Mouse (Mus musculus): ENCODE measurements around the gene Snx13. TPM values are rescaled to one million over a fixed set of nuclear protein-coding genes. Genes with fewer than 3 reads are reported as not detected.

Snx13 gene
- 27.0 and 28.2 TPM in 2 replicates for polyA plus RNA-seq (2014; fragmentation: Nextera tagmentation; extraction: Ambion mirVana)

DNA sequence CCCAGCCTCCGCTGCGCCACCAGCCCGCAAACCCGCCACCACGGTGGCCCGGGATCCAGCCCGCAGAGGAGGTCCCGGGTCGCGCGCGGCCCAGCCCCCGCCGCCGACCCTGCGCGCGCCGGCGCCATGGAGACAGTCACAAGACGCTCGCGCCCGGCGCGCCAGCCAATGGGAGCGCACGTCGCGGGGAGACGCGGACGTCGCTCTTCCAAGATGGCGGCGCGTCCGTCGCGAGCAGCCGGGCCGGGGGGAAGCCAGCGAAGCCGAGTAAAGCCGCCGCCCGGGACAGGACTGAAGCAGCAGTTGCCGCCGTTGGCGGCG lies at the start of gene Snx13:
TSS of gene Snx13 (plus strand) at position 188 of the 321 bp plus-strand sequence.
- no peaks in the 10 kb centered on the region for H3K9me3 ChIP-seq (replicated peaks; ENCODE audit: control insufficient read depth, low read length)
- no peaks in the 10 kb centered on the region for H3K27me3 ChIP-seq (ENCODE audit: control insufficient read depth, insufficient read depth, low read length)
- H3K27ac ChIP-seq (replicated peaks; ENCODE audit: low read depth, low read length), result peak within 1 kb of the TSS; percentile 91
- peak; percentile 97 for DNase-seq (ENCODE audit: low spot score)
- H3K4me1 ChIP-seq (ENCODE audit: control insufficient read depth, insufficient read depth, low read length), result no peaks in the 10 kb centered on the region
- H3K4me3 ChIP-seq (ENCODE audit: low read depth, low read length), result peak within 1 kb of the TSS; percentile 95
- under 1% methylated on average over 51 of the region's 51 CpGs for WGBS
- ATAC-seq (replicated peaks; ENCODE audit: insufficient number of reproducible peaks, low FRiP score, low TSS enrichment, low read depth), result peak; percentile 99
- H3K36me3 ChIP-seq (replicated peaks; ENCODE audit: control insufficient read depth, insufficient read depth, low read depth, low read length), result no peaks in the 10 kb centered on the region
- H3K9ac ChIP-seq (replicated peaks; ENCODE audit: low read length), result peak within 1 kb of the TSS; percentile 88
- H3K4me2 ChIP-seq (ENCODE audit: low read depth, low read length), result peak within 1 kb of the TSS; percentile 80

DNA sequence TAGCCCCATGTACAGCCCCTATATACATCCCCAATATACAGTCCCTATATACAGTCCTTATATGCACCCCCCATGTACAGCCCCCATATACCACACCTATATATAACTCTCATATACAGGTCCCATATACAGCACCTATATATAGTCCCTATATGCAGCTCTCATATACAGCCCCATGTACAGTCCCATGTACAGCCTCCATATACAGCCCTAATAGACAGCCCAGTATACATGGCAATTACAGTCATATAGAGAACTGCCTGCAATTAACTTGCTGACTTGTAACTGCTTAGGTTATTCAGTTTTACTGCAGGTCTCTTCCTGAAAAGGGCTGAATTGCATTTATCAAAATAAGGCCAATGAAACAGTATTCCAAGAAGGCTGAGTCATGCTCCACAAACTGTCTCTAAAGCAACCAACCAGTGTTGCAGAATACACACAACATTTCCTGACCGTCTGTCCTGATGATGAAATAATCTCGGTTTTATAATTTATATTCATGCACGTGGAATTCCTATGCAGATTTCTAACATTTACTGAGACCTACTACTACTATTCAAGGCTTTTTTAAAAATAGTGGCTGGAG lies 49.3 kb upstream of the Snx13 start:
- H3K36me3 ChIP-seq (replicated peaks; ENCODE audit: control insufficient read depth, insufficient read depth, low read depth, low read length), result no peaks in the 10 kb centered on the region
- no peak for ATAC-seq (replicated peaks; ENCODE audit: insufficient number of reproducible peaks, low FRiP score, low TSS enrichment, low read depth)
- no peak overlapping the region for H3K9ac ChIP-seq (replicated peaks; ENCODE audit: low read length)
- no peaks in the 10 kb centered on the region for H3K27me3 ChIP-seq (ENCODE audit: control insufficient read depth, insufficient read depth, low read length)
- no peaks in the 10 kb centered on the region for H3K9me3 ChIP-seq (replicated peaks; ENCODE audit: control insufficient read depth, low read length)
- H3K4me3 ChIP-seq (ENCODE audit: low read depth, low read length), result no peak overlapping the region
- WGBS, result 94% methylated on average over 3 of the region's 3 CpGs
- no peaks in the 10 kb centered on the region for H3K4me1 ChIP-seq (ENCODE audit: control insufficient read depth, insufficient read depth, low read length)
- no peak overlapping the region for H3K27ac ChIP-seq (replicated peaks; ENCODE audit: low read depth, low read length)
- DNase-seq (ENCODE audit: low spot score), result no peak
- no peak overlapping the region for H3K4me2 ChIP-seq (ENCODE audit: low read depth, low read length)

DNA sequence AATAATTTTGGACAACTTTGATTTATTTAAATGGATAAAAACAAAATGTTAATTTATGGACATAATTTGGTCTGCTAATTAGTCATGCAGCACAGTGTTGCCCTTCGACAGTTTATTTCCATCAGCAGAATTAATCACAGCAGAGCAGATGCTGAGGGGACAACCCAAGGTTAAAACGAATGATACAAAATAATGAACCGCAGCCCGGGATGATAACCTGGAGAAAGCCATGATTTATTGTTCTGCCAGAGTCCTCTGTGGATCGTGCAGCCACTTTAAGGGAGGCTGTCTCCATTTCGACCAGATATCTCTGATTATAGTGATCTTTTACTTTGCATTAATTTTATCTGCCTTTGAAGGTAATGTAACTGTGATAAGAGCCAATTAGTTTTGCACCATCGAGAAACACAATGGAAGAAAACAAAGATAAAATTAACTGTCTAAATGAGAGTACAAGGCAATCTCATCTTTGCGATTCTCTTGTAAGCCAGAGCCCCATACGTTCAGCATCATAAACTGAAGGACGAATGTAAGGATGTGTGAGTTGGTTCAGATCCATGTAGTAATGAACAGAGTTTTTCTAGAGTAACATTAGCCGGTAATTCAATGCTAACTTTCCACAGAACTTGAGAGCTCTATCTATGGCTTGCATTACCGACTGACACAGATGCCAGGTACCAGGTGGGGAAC lies 48.1 kb upstream of the Snx13 start:
- Histone ChIP-seq H3K27me3 (ENCODE audit: control insufficient read depth, insufficient read depth, low read length) (no peaks in the 10 kb centered on the region), H3K4me3 (ENCODE audit: low read depth, low read length) (no peak overlapping the region), H3K4me1 (ENCODE audit: control insufficient read depth, insufficient read depth, low read length) (no peaks in the 10 kb centered on the region), H3K9ac (replicated peaks; ENCODE audit: low read length) (no peak overlapping the region), H3K4me2 (ENCODE audit: low read depth, low read length) (no peak overlapping the region), H3K36me3 (replicated peaks; ENCODE audit: control insufficient read depth, insufficient read depth, low read depth, low read length) (no peaks in the 10 kb centered on the region), H3K27ac (replicated peaks; ENCODE audit: low read depth, low read length) (no peak overlapping the region), H3K9me3 (replicated peaks; ENCODE audit: control insufficient read depth, low read length) (no peaks in the 10 kb centered on the region)
- ATAC-seq (replicated peaks; ENCODE audit: insufficient number of reproducible peaks, low FRiP score, low TSS enrichment, low read depth) (no peak), DNase-seq (ENCODE audit: low spot score) (no peak)
- WGBS, result 85% methylated on average over 12 of the region's 12 CpGs

DNA sequence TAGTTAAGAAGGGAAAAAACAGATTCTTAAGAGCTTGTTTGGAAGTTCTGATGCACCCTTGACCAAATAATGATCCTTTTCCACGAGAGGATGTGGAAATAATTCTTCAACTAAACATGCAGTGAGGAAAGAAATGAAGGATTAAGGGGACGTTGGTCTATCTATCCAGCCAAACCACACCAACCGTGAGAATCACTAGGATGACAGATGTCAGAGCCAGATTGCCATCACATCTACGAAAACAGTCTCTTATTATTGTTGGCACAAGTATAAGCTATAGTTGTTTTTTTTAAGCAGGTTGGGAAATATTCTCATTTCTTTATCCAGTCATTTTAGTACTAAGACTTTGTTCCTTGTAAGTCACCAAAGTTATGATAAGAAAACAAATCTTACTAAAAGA lies 46.7 kb upstream of the Snx13 start:
- no peaks in the 10 kb centered on the region for H3K4me1 ChIP-seq (ENCODE audit: control insufficient read depth, insufficient read depth, low read length)
- no peaks in the 10 kb centered on the region for H3K9me3 ChIP-seq (replicated peaks; ENCODE audit: control insufficient read depth, low read length)
- H3K36me3 ChIP-seq (replicated peaks; ENCODE audit: control insufficient read depth, insufficient read depth, low read depth, low read length), result no peaks in the 10 kb centered on the region
- no peak for DNase-seq (ENCODE audit: low spot score)
- H3K9ac ChIP-seq (replicated peaks; ENCODE audit: low read length), result no peak overlapping the region
- H3K4me2 ChIP-seq (ENCODE audit: low read depth, low read length), result no peak overlapping the region
- 79% methylated on average over 4 of the region's 4 CpGs for WGBS
- no peak overlapping the region for H3K27ac ChIP-seq (replicated peaks; ENCODE audit: low read depth, low read length)
- H3K27me3 ChIP-seq (ENCODE audit: control insufficient read depth, insufficient read depth, low read length), result no peaks in the 10 kb centered on the region
- no peak overlapping the region for H3K4me3 ChIP-seq (ENCODE audit: low read depth, low read length)
- ATAC-seq (replicated peaks; ENCODE audit: insufficient number of reproducible peaks, low FRiP score, low TSS enrichment, low read depth), result no peak

DNA sequence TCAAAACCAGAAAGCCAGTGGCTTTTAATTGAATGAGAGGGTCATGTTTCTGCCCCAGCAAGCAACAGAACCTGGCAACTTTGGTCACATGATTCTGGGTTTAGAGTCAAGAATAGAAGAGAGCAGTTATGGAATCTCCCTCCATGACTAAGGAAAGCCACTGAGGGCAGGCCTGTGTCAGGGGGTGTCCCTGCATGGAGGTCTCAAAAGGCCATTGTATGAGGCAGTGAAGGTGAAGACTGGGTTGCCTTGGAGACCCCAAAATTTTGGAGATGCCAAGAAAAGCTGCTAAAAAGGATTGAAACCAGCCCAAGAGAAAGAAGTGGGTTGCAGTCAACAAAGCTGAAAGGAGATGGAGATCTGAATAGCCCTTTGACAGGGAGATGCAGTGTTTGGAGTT lies 41.2 kb upstream of the Snx13 start:
- Histone ChIP-seq H3K27ac (replicated peaks; ENCODE audit: low read depth, low read length) (no peak overlapping the region), H3K4me2 (ENCODE audit: low read depth, low read length) (no peak overlapping the region), H3K4me1 (ENCODE audit: control insufficient read depth, insufficient read depth, low read length) (no peaks in the 10 kb centered on the region), H3K9me3 (replicated peaks; ENCODE audit: control insufficient read depth, low read length) (no peaks in the 10 kb centered on the region), H3K9ac (replicated peaks; ENCODE audit: low read length) (no peak overlapping the region), H3K4me3 (ENCODE audit: low read depth, low read length) (no peak overlapping the region), H3K36me3 (replicated peaks; ENCODE audit: control insufficient read depth, insufficient read depth, low read depth, low read length) (no peaks in the 10 kb centered on the region), H3K27me3 (ENCODE audit: control insufficient read depth, insufficient read depth, low read length) (no peaks in the 10 kb centered on the region)
- no peak for DNase-seq (ENCODE audit: low spot score)
- no peak for ATAC-seq (replicated peaks; ENCODE audit: insufficient number of reproducible peaks, low FRiP score, low TSS enrichment, low read depth)

DNA sequence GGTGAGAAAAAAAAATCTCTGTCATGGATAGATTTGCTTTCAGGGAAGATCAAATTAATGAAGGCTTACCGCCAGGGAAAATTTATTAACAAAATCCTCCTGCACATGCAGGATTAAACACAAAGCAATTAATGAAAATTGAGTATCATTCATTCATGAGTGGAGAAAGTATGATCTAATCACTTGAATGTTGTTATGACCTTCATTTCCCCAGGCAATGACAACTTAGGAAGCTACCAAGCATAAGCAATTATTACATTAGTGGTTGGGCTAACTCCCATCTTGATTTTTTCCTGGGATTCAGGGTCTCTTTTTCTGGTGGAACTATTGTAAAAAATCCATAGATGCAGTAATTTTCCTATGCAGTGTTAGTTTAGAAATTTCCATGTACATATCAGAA lies 39.1 kb upstream of the Snx13 start:
- ATAC-seq (replicated peaks; ENCODE audit: insufficient number of reproducible peaks, low FRiP score, low TSS enrichment, low read depth) (no peak), DNase-seq (ENCODE audit: low spot score) (no peak)
- no peaks in the 10 kb centered on the region for H3K36me3 ChIP-seq (replicated peaks; ENCODE audit: control insufficient read depth, insufficient read depth, low read depth, low read length)
- H3K27me3 ChIP-seq (ENCODE audit: control insufficient read depth, insufficient read depth, low read length), result no peaks in the 10 kb centered on the region
- H3K4me3 ChIP-seq (ENCODE audit: low read depth, low read length), result no peak overlapping the region
- no peaks in the 10 kb centered on the region for H3K9me3 ChIP-seq (replicated peaks; ENCODE audit: control insufficient read depth, low read length)
- H3K27ac ChIP-seq (replicated peaks; ENCODE audit: low read depth, low read length), result no peak overlapping the region
- H3K4me2 ChIP-seq (ENCODE audit: low read depth, low read length), result no peak overlapping the region
- no peaks in the 10 kb centered on the region for H3K4me1 ChIP-seq (ENCODE audit: control insufficient read depth, insufficient read depth, low read length)
- H3K9ac ChIP-seq (replicated peaks; ENCODE audit: low read length), result no peak overlapping the region
- 91% methylated on average over 1 of the region's 1 CpGs for WGBS

DNA sequence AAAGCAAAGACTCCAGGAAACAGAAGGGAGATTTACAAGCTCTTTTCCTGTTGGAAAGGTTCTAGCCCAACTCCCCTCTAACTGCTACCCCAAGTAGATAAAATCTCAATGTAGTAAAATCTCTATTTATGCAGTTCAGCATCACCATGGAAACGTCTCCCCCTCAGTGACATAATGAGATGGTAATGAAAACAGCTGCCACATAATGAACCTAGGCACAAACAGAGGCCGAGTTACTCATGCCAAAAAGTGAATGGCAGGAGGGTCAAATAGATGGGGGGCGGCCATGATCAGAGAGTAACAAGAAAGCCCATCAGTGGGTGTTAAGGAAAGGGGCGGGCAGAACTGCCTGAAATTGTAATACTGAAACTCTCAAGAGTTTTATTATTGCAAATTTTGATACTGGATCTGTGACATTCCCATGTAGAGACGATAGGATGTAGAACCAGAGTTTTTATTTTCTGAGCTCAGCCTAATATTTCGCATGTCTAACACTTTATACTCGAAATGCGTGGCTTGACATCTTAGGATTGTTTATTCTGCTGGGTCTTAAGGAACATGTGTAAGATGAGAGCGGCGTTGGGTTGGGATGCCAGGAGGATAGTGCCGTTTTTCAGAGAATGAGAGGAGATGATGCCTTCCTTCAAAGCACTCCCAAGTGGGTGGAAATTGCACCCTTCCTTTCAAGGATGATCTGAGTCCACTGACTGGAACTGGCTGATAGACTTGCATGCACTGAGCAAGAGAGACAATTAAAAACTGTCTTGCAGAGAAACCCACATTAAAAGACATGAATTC lies 38.4 kb upstream of the Snx13 start:
- Histone ChIP-seq H3K4me1 (ENCODE audit: control insufficient read depth, insufficient read depth, low read length) (no peaks in the 10 kb centered on the region), H3K9me3 (replicated peaks; ENCODE audit: control insufficient read depth, low read length) (no peaks in the 10 kb centered on the region), H3K27me3 (ENCODE audit: control insufficient read depth, insufficient read depth, low read length) (no peaks in the 10 kb centered on the region), H3K4me2 (ENCODE audit: low read depth, low read length) (no peak overlapping the region), H3K36me3 (replicated peaks; ENCODE audit: control insufficient read depth, insufficient read depth, low read depth, low read length) (no peaks in the 10 kb centered on the region), H3K4me3 (ENCODE audit: low read depth, low read length) (no peak overlapping the region), H3K9ac (replicated peaks; ENCODE audit: low read length) (no peak overlapping the region), H3K27ac (replicated peaks; ENCODE audit: low read depth, low read length) (no peak overlapping the region)
- WGBS, result 56% methylated on average over 11 of the region's 11 CpGs
- no peak; the same call in 1 of the 2 replicates for ATAC-seq (replicated peaks; ENCODE audit: insufficient number of reproducible peaks, low FRiP score, low TSS enrichment, low read depth)
- DNase-seq (ENCODE audit: low spot score), result peak; percentile 52

GRCm38 (mm10) chr12:35011462-35011861 lies 35.5 kb upstream of the Snx13 start:
- peak; percentile 18 for DNase-seq (ENCODE audit: low spot score)

More at GRCm38 (mm10) chr12:35011462-35011861, 35.5 kb upstream of the Snx13 start:
- Histone ChIP-seq H3K4me2 (ENCODE audit: low read depth, low read length) (no peak overlapping the region), H3K4me3 (ENCODE audit: low read depth, low read length) (no peak overlapping the region), H3K9ac (replicated peaks; ENCODE audit: low read length) (no peak overlapping the region), H3K27me3 (ENCODE audit: control insufficient read depth, insufficient read depth, low read length) (no peaks in the 10 kb centered on the region), H3K36me3 (replicated peaks; ENCODE audit: control insufficient read depth, insufficient read depth, low read depth, low read length) (no peaks in the 10 kb centered on the region), H3K27ac (replicated peaks; ENCODE audit: low read depth, low read length) (no peak overlapping the region), H3K4me1 (ENCODE audit: control insufficient read depth, insufficient read depth, low read length) (no peaks in the 10 kb centered on the region), H3K9me3 (replicated peaks; ENCODE audit: control insufficient read depth, low read length) (no peaks in the 10 kb centered on the region)
- 44% methylated on average over 1 of the region's 1 CpGs for WGBS
- ATAC-seq (replicated peaks; ENCODE audit: insufficient number of reproducible peaks, low FRiP score, low TSS enrichment, low read depth), result no peak

Data from embryonic facial prominence, embryonic 11.5 days (tissue).